Mouse (Mus musculus): ENCODE data around the gene Tent5b. TPM values are rescaled to one million over a fixed set of nuclear protein-coding genes. Genes with fewer than 3 reads are reported as not detected.
A peak's percentile ranks its signal among the peaks of the same experiment; 100 is the strongest.

Tent5b gene
- polyA plus RNA-seq, 1 experiment from 2014 or later, result 0.30 TPM

DNA sequence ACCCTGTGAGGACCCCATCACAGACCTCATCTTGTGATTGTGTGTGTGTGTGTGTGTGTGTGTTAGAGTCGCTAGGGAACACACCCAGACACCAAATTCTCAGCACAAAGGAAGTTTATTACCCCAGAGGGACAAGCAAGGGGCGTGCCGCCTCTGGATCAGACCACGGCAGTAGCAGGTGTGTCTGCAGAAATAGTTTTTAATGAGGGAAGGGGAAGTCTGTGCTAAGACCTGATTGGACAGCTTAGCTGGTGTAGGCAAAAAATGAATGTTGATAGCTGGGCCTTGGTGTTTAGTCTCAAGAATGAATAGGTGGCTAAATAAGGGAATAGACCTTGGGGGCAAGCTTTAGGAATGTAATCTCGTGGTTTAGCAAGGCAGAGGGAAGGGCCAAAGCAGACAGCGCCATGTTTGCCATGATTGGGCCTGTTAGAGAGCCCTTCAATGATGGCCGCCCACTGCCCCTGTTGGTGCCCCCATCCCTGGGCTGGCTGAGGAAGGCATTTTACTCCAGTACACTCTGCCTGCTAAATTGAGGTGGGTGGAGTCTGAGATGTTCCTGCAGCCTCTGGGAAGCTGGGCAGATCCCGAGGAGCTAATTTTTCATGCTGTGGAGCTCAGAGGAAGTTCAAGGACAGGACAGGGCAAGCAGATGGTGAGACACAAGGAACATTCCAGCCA lies 31.1 kb upstream of the Tent5b start:
- H3K27ac ChIP-seq, result no peak overlapping the region
- no peaks in the 10 kb centered on the region for H3K36me3 ChIP-seq
- H3K4me2 ChIP-seq, result no peak overlapping the region
- H3K4me3 ChIP-seq, result no peak overlapping the region
- no peaks in the 10 kb centered on the region for H3K9me3 ChIP-seq
- H3K9ac ChIP-seq, result peak overlapping the region; percentile 13; the same call in 1 of the 2 replicates
- ATAC-seq (ENCODE audit: low FRiP score), result no peak
- WGBS, result 61% methylated on average over 8 of the region's 8 CpGs
- peaks cover 9% of the 10 kb centered on the region for H3K4me1 ChIP-seq (replicated peaks)
- 0 out of 2 replicates have a peak, but pooled peaks cover 6% of the 10 kb centered on the region for H3K27me3 ChIP-seq

DNA sequence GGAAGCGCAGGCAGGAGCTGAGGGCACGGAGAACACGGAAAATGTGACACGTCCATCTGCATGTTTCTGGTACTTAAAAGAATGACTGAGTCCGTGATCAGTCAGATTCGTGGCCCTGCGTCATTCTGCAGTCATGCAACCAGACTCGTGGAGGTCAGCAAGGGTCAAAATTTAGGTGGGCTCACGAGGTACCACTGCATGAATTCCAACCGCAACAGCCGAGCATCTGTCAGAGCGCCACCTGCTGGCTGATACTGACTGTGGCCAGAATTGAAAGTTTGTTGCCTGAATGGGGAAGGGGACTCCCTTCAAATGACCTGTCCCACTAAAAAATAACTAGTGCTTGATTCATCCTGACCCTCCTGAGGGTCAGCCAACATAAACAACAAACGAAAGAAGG lies 30.2 kb upstream of the Tent5b start:
- H3K4me3 ChIP-seq, result no peak overlapping the region
- no peak overlapping the region for H3K9ac ChIP-seq
- H3K27ac ChIP-seq, result no peak overlapping the region
- peaks cover 9% of the 10 kb centered on the region for H3K4me1 ChIP-seq (replicated peaks)
- 0 out of 2 replicates have a peak, but pooled peaks cover 6% of the 10 kb centered on the region for H3K27me3 ChIP-seq
- no peak for ATAC-seq (ENCODE audit: low FRiP score)
- H3K9me3 ChIP-seq, result no peaks in the 10 kb centered on the region
- peak overlapping the region; percentile 32 for H3K4me2 ChIP-seq
- WGBS, result 19% methylated on average over 13 of the region's 13 CpGs
- no peaks in the 10 kb centered on the region for H3K36me3 ChIP-seq

DNA sequence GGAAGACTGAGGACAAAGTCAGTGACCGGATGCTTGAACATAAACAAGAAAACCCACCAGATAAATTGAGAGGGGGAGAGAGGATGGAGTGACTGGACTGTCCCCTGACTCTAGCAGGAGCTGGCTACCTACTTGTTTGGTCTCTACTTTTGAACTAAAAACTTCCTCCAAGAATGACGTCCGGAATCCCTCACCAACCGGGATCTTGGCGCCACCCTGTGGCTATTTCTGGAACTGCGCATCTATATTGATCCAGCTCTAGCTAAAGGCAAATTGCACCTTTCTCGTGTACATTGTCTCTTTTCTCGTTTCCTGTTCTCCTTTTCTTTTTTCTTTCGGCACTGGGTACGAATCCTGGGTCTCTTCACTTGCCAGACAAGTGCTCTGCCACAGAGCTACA lies 28.4 kb upstream of the Tent5b start:
- WGBS, result 10% methylated on average over 10 of the region's 10 CpGs

DNA sequence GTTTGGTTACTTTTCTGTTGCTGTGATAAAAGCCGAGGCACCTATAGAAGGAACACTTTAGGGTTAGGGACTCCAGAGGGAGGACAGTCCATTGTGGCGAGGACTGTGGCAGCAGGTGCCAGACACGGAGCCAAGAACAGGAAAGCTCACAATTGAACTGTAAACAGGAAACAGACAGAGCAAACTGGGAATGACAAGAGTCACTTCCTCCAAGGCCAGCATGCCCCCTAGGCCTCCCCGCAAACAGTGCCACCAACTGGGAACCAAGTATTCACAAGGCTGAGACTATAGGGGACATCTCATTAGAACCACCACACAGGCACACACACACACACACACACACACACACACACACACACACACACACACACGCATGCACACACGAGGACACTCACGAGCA lies 27.5 kb upstream of the Tent5b start:
- Histone ChIP-seq H3K4me3 (no peak overlapping the region), H3K4me1 (replicated peaks) (peaks cover 9% of the 10 kb centered on the region), H3K9ac (no peak overlapping the region), H3K27me3 (no peaks in the 10 kb centered on the region), H3K36me3 (no peaks in the 10 kb centered on the region), H3K4me2 (no peak overlapping the region), H3K27ac (no peak overlapping the region), H3K9me3 (no peaks in the 10 kb centered on the region)
- WGBS, result 74% methylated on average over 7 of the region's 7 CpGs
- ATAC-seq (ENCODE audit: low FRiP score), result no peak

More for the DNA sequence above, 28.4 kb upstream of the Tent5b start:
- Histone ChIP-seq H3K9me3 (no peaks in the 10 kb centered on the region), H3K4me1 (replicated peaks) (peaks cover 9% of the 10 kb centered on the region), H3K4me2 (no peak overlapping the region), H3K4me3 (no peak overlapping the region), H3K36me3 (no peaks in the 10 kb centered on the region), H3K27me3 (0 out of 2 replicates have a peak, but pooled peaks cover 2% of the 10 kb centered on the region), H3K9ac (no peak overlapping the region), H3K27ac (no peak overlapping the region)
- ATAC-seq (ENCODE audit: low FRiP score), result no peak

DNA sequence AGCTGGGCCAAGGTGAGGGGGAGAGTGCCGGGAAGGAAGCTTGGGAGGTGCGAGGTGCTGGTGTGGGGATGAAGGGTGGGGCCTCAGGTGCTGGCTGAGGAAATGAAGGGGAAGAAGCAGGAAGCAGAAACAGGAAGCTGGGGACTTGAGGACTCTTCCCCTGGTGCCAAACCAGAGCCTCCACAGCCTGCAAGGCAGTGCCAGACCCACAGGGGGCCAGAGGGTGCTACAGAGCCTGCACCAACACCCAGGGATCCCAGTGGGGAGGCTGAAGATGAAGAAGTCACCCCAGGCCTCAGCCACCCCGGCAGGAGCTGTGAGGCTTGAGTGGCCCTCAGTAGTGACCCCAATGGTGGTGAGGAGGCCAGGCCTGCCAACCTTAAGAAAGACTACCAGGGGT lies 21.9 kb upstream of the Tent5b start:
- no peaks in the 10 kb centered on the region for H3K27me3 ChIP-seq
- no peaks in the 10 kb centered on the region for H3K4me1 ChIP-seq (replicated peaks)
- H3K4me3 ChIP-seq, result no peak overlapping the region
- no peak overlapping the region for H3K27ac ChIP-seq
- no peak for ATAC-seq (ENCODE audit: low FRiP score)
- H3K9ac ChIP-seq, result no peak overlapping the region
- H3K4me2 ChIP-seq, result no peak overlapping the region
- no peaks in the 10 kb centered on the region for H3K36me3 ChIP-seq
- H3K9me3 ChIP-seq, result no peaks in the 10 kb centered on the region
- 86% methylated on average over 3 of the region's 3 CpGs for WGBS

DNA sequence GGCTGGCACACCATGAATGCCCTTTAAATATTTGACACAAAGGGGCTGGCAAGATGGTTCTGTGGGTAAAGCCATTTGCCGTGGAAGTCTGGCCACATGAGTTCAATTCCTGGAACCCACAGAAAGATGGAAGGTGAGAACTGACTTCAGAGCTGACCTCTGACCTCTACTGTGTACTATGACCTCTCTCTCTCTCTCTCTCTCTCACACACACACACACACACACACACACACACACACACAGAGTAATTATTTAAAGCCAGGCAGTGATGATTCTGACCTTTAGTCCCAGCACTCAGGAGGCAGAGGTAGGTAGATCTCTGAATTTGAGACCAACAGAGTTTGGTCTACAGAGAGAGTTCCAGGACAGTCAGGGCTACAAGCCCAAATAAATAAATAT lies 19.9 kb upstream of the Tent5b start:
- 93% methylated on average over 1 of the region's 1 CpGs for WGBS

DNA sequence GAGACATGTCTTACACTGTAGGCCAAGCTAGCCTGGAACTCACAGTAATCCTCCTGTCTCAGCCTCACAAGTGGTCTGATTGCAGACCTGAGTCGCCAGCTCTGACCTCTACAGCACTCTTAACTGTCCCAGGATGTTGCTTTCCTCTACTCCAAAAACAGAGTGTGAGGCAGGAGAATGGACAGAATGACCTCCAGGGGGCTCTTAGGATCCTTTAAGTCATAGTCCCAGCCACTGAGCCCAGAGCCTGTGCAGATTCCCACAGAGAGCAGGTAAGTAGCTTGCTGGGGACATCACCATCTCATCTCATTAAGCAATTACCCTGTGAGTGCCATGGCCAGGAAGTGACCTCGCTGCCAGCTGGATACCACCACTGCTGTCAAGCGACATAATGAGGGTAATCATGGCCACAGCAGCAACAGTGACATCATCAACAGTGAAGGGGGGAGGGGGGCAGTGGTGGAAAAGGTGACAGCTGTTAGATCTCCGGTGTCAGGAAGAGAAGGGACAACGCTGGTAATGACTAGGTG lies 19.1 kb upstream of the Tent5b start:
- Histone ChIP-seq H3K4me1 (replicated peaks) (no peaks in the 10 kb centered on the region), H3K4me3 (no peak overlapping the region), H3K9me3 (no peaks in the 10 kb centered on the region), H3K27ac (no peak overlapping the region), H3K36me3 (no peaks in the 10 kb centered on the region), H3K9ac (no peak overlapping the region), H3K4me2 (no peak overlapping the region), H3K27me3 (no peaks in the 10 kb centered on the region)
- 63% methylated on average over 5 of the region's 5 CpGs for WGBS
- ATAC-seq (ENCODE audit: low FRiP score), result no peak

More for the DNA sequence above, 19.9 kb upstream of the Tent5b start:
- no peak for ATAC-seq (ENCODE audit: low FRiP score)
- Histone ChIP-seq H3K4me3 (no peak overlapping the region), H3K27me3 (no peaks in the 10 kb centered on the region), H3K4me2 (no peak overlapping the region), H3K9ac (no peak overlapping the region), H3K27ac (no peak overlapping the region), H3K4me1 (replicated peaks) (no peaks in the 10 kb centered on the region), H3K36me3 (no peaks in the 10 kb centered on the region), H3K9me3 (no peaks in the 10 kb centered on the region)

DNA sequence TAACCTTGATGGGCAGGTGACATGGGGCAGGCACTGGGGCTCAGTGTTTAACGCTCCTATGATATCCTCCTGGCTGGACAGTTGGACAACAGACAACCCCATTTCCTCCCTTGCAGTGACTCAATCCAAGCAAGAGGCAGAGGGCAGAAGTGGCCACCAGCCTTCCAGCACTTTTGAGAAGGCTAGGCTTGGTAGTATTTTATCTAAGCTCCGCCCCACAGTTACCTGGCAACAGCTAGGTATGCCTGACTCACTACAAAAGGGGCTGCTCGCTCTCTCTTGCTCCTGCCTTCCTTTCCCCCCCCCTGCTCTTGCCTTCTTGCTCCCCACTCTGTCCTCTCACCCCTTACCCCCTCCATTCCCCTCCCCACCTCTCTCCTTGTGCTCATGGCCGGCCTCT lies 18.6 kb upstream of the Tent5b start:
- no peaks in the 10 kb centered on the region for H3K27me3 ChIP-seq
- H3K4me2 ChIP-seq, result no peak overlapping the region
- H3K4me3 ChIP-seq, result no peak overlapping the region
- H3K9ac ChIP-seq, result no peak overlapping the region
- no peaks in the 10 kb centered on the region for H3K36me3 ChIP-seq
- no peaks in the 10 kb centered on the region for H3K4me1 ChIP-seq (replicated peaks)
- no peak for ATAC-seq (ENCODE audit: low FRiP score)
- WGBS, result 70% methylated on average over 4 of the region's 4 CpGs
- H3K9me3 ChIP-seq, result no peaks in the 10 kb centered on the region
- no peak overlapping the region for H3K27ac ChIP-seq

DNA sequence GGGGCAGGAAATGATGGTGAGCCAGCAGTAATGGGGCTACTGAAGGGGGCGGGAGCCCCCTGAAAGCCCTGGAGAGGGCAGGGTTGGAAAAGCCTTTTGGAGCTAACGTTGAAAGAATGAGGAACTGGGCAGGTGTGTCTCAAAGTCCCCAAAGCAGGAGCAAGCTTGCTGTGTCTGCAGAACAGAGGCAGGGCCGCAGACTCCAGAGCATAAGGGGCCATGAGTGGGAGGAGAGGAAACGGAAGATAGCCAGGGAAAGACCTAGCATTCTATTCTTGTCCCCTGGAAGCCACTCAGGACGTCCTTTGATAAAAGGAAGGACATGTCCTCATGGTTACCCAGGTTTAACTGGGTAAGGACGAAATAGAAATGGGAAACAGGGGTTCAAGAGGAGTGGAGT lies 16.7 kb upstream of the Tent5b start:
- peaks cover 5% of the 10 kb centered on the region for H3K4me1 ChIP-seq (replicated peaks)
- no peaks in the 10 kb centered on the region for H3K9me3 ChIP-seq
- no peak overlapping the region for H3K9ac ChIP-seq
- no peak overlapping the region for H3K4me3 ChIP-seq
- peaks cover 9% of the 10 kb centered on the region; the same call in 1 of the 2 replicates for H3K27me3 ChIP-seq
- no peaks in the 10 kb centered on the region for H3K36me3 ChIP-seq
- H3K27ac ChIP-seq, result no peak overlapping the region
- WGBS, result 66% methylated on average over 6 of the region's 6 CpGs
- no peak overlapping the region for H3K4me2 ChIP-seq
- ATAC-seq (ENCODE audit: low FRiP score), result no peak

DNA sequence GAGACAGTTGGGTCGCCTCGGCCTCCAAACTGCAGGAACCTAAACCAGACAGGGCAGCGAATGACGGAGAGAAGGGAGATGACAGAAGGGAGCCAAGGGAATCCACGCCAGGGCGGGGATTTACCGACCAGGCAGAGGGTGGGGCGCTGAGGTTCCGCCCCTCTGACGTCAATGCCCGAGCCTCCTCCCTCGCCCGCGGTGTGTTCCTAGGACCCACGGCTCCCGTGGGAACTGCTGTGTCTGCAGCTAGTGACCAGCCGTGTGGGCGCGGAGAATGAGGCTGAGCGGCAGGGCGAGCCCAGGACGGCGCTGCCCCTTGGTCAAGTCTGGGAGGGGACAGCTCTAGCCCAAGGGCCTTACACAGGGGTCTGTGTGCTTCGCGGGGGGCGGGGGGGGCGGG lies 11.9 kb upstream of the Tent5b start:
- H3K27me3 ChIP-seq, result peaks cover 29% of the 10 kb centered on the region
- H3K36me3 ChIP-seq, result no peaks in the 10 kb centered on the region
- H3K27ac ChIP-seq, result no peak overlapping the region
- peak overlapping the region; percentile 91 for H3K4me2 ChIP-seq
- H3K4me3 ChIP-seq, result peak overlapping the region; percentile 45
- H3K4me1 ChIP-seq (replicated peaks), result peaks cover 15% of the 10 kb centered on the region
- 0% methylated on average over 27 of the region's 27 CpGs for WGBS
- H3K9ac ChIP-seq, result peak overlapping the region; percentile 70
- no peak for ATAC-seq (ENCODE audit: low FRiP score)
- no peaks in the 10 kb centered on the region for H3K9me3 ChIP-seq

DNA sequence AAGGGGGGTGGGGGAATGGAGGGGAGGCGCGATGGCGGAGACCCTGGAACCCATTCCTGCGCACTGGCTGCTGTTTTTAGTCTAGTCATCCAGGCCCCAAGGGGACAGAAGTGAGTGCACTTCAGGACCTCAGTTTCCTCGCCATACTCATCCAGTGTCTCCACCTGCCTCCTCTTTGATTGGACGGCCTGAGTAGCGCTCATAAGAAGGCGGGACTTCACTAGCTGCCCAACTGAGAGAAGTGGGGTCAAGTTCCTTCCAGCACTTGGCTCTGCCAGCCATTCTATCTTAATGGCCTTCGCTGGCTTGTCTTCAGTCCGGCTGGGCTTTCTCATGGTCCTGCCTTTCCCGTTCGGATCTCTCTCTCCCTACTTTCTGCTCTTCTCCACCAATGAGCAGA lies 10.8 kb upstream of the Tent5b start:
- Histone ChIP-seq H3K9me3 (no peaks in the 10 kb centered on the region), H3K36me3 (no peaks in the 10 kb centered on the region), H3K4me2 (0 out of 2 replicates have a peak overlapping the region, but pooled peaks have one; percentile 17), H3K27ac (no peak overlapping the region), H3K27me3 (peaks cover 29% of the 10 kb centered on the region), H3K9ac (no peak overlapping the region), H3K4me1 (replicated peaks) (peaks cover 15% of the 10 kb centered on the region), H3K4me3 (0 out of 2 replicates have a peak overlapping the region, but pooled peaks have one; percentile 2)
- 21% methylated on average over 12 of the region's 12 CpGs for WGBS
- no peak for ATAC-seq (ENCODE audit: low FRiP score)

DNA sequence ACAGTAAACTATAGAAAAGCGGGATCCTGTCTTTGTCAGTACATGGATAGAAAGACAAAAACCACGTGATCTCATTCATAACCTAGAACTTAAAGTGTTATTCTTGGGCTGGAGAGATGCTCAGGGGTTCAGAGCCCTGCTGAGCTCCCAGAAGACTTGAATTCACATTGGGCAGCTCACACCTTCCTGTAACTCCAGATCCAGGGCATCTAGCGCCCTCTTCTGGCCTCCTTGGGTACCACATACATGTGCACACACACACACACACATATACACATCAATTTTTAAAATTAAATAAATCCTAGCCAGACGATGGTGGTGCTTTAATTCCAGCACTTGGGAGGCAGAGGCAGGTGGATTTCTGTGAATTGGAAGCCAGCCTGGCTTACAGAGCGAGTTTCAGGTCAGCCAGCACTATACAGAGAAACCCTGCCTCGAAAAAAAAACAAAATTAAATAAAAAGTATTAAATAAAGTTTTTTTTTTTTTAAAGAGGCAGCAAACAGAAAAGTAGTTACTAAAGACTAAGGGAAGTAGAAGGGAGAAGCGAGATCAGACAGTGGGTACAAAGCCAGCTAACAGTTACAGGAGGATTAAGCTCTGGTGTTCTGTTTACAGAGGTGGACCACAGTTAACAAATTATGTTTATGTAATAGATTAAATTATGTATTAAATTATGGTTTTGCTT lies 8.7 kb upstream of the Tent5b start:
- 88% methylated on average over 7 of the region's 7 CpGs for WGBS

More for the DNA sequence above, 8.7 kb upstream of the Tent5b start:
- no peak for ATAC-seq (ENCODE audit: low FRiP score)
- H3K9ac ChIP-seq, result no peak overlapping the region
- no peaks in the 10 kb centered on the region for H3K36me3 ChIP-seq
- no peak overlapping the region for H3K27ac ChIP-seq
- H3K27me3 ChIP-seq, result peaks cover 31% of the 10 kb centered on the region
- H3K4me1 ChIP-seq (replicated peaks), result peaks cover 15% of the 10 kb centered on the region
- H3K4me2 ChIP-seq, result no peak overlapping the region
- no peak overlapping the region for H3K4me3 ChIP-seq
- H3K9me3 ChIP-seq, result no peaks in the 10 kb centered on the region
